Mouse (Mus musculus): ENCODE results near the gene Mettl1.

Gene Mettl1

GRCm38 (mm10) chr10:127041274-127041766 is at the start of gene Mettl1, which contains the start of gene Eef1akmt3:
Gene Mettl1 (plus strand): TSS chr10:127041414.
Gene Eef1akmt3 (minus strand): TSS chr10:127041513.
- peak; percentile 72 for DNase-seq (ENCODE audit: extremely low read depth, insufficient read length, low spot score)

DNA sequence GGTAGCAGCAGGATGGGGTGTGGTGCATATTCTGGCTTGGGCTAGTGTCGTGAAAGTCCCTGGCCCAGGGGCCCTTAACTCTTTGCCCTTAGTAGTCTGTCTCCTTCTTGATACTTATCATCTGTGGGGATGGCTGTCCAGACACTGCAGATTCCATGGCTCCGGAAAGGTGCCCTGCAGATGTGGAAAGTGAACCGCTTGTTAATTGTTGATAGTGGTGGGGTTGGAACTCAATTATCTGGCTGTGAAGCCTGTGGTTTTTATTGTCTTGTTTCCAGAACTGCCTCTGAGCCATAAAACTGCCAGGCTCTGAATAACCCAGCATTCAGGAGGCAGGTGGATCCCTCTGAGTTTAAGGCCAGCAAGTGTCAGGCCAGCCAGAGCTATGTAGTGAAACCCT is 49.5 kb upstream of the Mettl1 start:
- no peak for DNase-seq (ENCODE audit: extremely low read depth, insufficient read length, low spot score)

DNA sequence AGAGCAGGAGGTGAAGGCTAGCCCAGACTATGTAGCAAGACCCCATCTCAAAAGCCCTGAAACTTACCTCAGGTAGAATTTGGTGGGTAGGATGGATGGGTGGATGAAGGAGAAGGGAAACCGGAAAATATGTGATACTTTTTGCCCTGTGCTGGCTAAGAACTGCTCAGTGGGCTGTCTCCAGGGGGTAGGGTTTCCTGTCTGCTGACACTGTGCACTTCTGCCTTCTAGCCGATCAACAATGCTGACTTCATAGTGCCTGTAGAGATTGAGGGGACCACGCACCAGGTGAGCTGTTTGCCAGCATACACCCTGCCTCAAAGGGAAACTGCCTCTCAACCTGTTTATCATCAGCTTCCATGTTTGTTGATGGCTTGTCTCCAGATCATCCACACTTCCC is 47.6 kb upstream of the Mettl1 start:
- DNase-seq (ENCODE audit: extremely low read depth, insufficient read length, low spot score) = no peak

DNA sequence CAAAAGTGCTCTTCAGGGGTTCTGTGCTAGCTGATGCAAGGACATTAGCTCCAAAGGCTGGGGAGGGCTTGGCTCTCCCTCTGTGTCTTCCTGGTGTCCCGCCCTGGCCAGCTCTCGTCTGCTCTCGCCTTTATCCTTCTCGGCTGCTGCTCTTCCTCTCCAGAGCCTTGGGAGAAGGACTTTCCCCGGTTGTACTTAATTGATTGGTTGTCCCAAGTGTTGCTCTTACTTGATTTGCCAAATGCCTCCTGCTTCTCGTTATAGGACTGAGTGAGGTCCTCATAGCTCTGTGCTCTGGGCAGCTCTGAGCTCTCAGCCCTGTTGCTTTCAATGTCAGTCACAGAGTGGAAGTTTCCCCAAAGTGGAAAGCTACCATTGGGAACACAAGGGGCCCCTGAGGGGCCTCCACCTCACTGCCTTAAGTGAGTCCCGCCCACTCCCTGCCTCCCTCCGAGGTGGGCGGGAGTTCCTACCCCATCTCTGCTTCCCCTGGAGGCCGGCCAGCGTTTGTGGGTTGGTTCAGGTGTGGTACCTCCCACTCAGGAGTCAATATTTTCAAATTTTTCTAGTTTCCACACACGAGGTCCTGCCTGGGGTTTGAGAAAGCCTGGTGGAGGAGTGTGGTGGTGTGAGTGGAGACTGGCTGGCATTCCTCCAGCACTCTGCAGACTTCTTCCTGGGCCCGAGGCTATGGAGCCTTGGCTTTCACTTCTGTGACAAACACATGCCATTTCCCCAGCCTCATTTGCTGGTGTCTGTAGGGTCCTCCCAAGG is 43.7 kb upstream of the Mettl1 start:
- no peak for DNase-seq (ENCODE audit: extremely low read depth, insufficient read length, low spot score)

DNA sequence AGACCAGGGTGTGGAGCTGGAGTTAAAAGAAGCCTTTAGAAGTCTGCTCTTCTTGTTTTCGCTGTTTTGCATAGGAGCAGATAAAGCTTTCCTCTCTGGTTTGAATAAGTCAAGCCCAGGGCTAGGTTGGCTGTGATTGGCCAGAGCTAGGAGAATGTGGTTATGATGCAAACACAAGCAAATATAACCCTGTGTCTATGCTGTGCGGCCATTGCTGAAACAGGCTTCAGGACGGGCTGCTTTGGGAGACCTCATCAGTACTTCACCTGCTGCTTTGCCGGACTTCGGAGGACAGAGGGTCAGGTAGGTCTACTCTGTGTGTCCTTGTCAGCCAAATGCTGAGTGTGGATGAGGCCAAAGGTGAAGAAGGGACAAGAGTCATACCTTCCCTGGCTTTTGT is 40.7 kb upstream of the Mettl1 start, which contains the start of gene Avil:
TSS of gene Avil (plus strand) at position 181 of the 400 bp plus-strand sequence.
- DNase-seq (ENCODE audit: extremely low read depth, insufficient read length, low spot score) = no peak

DNA sequence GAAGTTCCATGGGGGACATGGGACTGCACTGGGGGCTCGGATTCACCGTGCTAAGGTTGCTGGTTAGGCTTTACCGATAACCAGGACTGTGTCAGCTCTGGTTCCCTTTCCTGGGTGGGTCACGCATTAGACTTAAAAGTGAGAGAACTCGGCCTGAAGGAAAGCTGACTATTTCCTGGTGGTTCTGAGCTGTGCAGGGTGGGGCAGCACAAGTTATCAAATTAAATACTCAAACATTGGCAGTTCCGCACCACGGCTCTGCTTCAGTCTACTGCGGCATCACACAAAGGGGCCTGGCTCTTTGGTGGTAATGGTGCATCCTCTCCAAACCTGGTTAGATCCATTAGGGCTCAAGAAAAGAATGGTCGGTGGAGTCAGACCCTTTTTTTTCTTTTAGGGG is 39.9 kb upstream of the Mettl1 start:
- no peak for DNase-seq (ENCODE audit: extremely low read depth, insufficient read length, low spot score)

DNA sequence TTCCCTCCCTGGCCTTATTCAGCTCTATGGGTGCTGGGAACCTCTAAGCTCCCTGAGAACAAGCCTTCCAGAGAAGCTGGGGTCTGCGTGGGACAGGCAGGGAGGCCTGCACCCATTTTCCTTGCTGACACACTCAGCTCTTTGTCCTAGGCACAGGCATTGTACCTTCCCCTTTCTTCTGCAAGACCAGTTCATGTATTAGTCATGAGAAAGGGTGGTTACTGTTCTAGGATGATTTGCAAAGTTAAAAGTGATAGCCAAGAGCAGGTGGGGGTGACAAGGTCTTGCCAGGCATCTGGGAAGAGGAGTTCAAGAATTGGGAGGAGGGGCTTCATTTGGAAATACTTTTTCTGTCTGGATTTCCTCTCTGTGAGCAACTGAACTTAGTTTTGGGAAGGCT is 39.2 kb upstream of the Mettl1 start:
- no peak for DNase-seq (ENCODE audit: extremely low read depth, insufficient read length, low spot score)

DNA sequence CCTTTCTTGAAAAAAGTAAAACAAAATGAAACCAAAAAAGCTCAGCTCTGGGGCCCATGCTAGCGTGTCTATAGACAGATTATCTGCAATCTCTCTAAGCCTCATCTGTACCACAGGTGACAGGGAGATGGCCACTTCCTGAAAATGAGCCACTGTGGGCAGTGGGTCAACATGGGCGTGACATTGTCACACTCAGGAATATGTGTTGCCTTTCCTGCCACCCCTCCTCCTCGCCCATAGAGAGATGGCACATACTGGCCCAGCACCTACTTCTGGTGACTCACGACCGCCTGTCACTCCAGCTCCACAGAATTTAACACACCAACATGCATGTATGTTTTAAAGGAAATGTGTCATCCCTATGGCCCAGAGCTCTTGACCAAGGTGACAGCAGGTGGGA is 38.4 kb upstream of the Mettl1 start:
- no peak for DNase-seq (ENCODE audit: extremely low read depth, insufficient read length, low spot score)

GRCm38 (mm10) chr10:127003334-127003733 is 37.9 kb upstream of the Mettl1 start:
- no peak for DNase-seq (ENCODE audit: extremely low read depth, insufficient read length, low spot score)

DNA sequence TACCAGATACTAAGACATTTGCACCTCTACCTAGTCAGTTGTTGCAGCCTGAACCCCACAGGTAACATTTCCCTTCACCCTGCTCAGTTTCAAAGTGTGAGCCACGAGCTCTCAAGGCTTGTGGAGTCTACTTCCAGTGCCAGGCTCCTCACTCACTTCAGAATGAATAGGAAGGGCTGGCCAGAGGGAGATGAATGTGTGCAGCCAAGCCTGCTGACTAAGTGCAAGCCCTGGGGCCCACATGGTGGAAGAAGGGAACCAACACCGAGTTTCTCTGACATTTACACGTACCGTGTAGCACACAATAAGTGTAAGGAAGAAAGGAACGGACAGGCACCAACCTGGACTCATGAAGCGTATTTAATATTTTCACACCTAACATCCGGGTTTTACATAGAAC is 37.4 kb upstream of the Mettl1 start:
- DNase-seq (ENCODE audit: extremely low read depth, insufficient read length, low spot score) = no peak

- DNase-seq (ENCODE audit: extremely low read depth, insufficient read length, low spot score) = no peak
Observed at GRCm38 (mm10) chr10:127016488-127016887, 24.7 kb upstream of the Mettl1 start.

- no peak for DNase-seq (ENCODE audit: extremely low read depth, insufficient read length, low spot score)
Observed at GRCm38 (mm10) chr10:127017071-127017470, 24.1 kb upstream of the Mettl1 start.

GRCm38 (mm10) chr10:127018422-127018821 is 22.8 kb upstream of the Mettl1 start:
- DNase-seq (ENCODE audit: extremely low read depth, insufficient read length, low spot score) = no peak

GRCm38 (mm10) chr10:127030336-127031296 is 10.6 kb upstream of the Mettl1 start, which contains the start of gene Tsfm:
Gene Tsfm (minus strand): TSS chr10:127030840.
- peak; percentile 91 for DNase-seq (ENCODE audit: extremely low read depth, insufficient read length, low spot score)

- DNase-seq (ENCODE audit: extremely low read depth, insufficient read length, low spot score) = no peak
Observed at GRCm38 (mm10) chr10:127033301-127033741, 7.9 kb upstream of the Mettl1 start.

GRCm38 (mm10) chr10:127036273-127036672 is 4.9 kb upstream of the Mettl1 start:
- no peak for DNase-seq (ENCODE audit: extremely low read depth, insufficient read length, low spot score)

DNA sequence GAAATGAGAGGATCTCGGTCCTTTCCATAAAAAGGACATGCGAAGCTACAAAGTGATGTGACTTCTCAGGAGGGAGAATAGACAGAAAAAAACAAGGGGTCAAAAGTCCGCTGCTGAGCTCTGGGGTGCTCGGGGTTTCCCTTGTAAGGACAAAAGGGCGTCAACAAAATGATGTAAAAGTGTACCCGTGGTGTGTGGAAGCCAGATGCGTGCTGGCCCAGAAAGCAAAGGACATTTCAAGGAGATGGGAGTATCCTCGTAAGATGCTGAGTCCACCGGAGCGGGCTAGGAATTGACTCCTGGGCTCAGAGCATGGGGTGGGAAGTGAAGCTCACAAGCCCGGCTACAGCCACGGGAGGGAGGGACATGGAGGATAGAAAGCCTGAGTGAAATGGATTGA is 3.6 kb upstream of the Mettl1 start:
- DNase-seq (ENCODE audit: extremely low read depth, insufficient read length, low spot score) = no peak

DNA sequence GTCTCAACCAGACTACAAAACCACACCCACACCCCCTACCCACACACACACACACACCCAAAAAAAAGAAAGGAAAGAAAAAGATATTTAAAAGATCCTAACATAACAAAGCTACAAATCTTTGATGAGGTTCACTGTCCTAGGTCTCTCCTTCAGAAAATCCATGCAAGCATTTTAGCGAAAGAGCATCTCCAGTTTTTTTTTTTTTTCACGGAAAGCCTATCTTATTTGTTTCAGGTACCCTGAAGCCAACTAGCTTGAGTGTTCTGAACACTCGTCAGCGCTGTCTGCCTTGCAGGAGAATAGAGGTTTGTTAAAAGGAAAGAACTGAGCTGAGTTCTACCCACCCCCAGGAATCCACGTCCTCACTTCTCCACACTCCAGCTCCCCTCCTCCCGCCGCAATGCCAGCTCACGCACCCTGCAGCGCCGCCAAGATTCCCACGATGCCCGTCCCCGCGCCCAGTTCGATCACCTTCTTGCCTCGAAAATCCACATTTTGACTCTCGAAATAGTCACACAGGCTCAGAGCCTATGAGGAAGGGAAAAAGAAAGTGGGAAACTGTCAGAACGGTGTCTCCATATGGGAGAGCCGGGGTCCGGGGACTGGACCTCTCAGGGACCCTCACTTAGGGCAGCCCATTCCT is 522 bp upstream of the Mettl1 start:
- DNase-seq (ENCODE audit: extremely low read depth, insufficient read length, low spot score) = peak; percentile 65

DNA sequence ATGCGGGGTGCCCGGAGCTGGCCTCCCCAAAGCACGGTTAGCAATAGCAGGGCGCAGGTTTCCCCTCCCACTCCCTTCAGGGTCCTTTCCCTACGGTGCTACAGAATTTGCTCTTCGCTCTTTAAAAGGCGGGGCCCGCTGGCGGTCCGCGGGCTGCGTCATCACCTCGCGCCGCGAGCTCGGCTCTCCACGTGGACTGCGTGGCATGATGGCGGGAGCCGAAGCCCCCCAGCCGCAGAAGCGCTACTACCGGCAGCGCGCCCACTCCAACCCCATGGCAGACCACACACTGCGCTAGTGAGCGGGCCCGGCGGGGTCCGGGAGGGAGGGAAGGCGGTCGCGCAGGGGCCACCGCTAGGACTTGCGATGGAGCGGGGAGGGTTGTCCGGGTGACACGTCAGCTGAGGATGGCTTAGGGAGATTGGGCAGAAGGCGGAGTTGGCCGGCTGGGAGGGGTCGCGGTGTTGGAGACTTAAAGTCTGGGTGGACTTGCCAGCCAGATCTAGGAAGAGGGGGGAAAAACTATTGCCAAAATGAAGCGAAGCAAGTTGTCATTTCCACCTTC is 642 bp downstream of the Mettl1 start:
- DNase-seq (ENCODE audit: extremely low read depth, insufficient read length, low spot score) = peak; percentile 95

DNA sequence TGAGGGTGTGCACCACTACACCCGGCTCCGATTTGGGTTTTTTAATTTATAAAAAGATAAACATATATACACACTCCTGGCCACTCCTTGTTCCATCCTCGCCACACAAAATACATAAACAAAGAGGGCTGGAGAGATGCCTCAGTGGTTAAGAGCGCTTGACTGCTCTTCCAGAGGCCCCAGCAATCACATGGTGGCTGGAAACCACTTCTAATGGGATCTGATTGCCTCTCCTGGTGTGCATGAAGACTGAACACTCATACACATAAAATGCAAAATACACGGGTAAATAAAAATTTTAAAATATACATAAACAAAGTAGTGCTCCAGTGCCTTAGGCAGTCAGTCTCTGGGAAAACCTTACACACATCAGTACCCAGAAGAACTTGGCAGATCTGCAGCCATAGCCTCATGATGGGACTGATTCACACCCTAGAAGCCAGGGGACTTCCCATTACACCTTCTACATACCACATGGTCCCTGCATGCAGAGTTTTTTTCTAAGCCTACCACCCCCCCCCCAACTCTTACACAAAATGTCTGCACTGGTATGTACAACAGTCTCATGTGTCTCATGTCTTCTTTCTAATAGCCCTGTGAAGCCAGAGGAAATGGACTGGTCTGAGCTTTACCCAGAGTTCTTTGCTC is 1.4 kb downstream of the Mettl1 start:
- no peak for DNase-seq (ENCODE audit: extremely low read depth, insufficient read length, low spot score)

Measured in 3134 (cell line).